Mouse (Mus musculus): ENCODE results near the gene Spg11.
A peak's percentile ranks its signal among the peaks of the same experiment; 100 is the strongest.
"Not testable (repeated sequence)": the region's sequence is repeated elsewhere in the genome, so short reads cannot be mapped to it uniquely, and the experiment has no call there.

Gene Spg11

DNA sequence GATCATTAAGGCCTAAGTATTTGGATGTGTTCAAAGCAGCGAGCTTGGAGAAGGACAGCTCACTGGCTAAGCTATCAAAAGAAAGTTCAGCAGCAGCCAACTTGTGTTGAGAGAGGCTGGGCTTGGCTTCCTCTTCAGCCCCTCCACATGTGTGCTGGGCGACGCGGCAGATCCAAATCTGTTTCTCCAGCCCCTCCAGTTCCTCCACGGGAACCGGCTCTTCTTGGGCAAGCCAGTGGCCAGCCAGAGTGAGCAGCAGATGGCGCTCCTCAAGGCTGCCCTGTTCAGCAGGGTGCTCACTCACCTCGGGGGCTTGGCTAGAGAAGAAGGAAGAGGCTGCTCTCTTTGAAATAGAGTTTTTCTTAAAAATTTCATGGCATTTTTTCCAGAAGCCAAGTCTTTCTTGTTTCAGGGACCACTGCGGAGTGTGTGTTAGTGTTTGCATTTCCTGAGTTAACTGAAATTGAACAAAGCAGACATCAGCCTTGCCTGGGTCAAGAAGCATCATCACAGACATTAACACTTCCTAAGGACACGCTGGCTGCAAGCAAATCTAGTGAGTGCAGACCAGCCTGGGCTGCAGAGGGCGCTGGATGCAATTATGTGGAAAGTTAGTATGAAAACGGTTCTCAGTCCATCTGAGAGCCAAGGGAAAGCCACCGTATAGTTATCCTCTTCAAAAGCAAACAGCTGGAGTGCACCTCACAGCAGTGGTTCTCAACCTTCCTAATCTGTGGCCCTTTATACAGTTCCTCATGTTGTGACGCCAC is 52.8 kb downstream of the Spg11 start:
- no peak for DNase-seq (ENCODE audit: low read depth, low spot score)

DNA sequence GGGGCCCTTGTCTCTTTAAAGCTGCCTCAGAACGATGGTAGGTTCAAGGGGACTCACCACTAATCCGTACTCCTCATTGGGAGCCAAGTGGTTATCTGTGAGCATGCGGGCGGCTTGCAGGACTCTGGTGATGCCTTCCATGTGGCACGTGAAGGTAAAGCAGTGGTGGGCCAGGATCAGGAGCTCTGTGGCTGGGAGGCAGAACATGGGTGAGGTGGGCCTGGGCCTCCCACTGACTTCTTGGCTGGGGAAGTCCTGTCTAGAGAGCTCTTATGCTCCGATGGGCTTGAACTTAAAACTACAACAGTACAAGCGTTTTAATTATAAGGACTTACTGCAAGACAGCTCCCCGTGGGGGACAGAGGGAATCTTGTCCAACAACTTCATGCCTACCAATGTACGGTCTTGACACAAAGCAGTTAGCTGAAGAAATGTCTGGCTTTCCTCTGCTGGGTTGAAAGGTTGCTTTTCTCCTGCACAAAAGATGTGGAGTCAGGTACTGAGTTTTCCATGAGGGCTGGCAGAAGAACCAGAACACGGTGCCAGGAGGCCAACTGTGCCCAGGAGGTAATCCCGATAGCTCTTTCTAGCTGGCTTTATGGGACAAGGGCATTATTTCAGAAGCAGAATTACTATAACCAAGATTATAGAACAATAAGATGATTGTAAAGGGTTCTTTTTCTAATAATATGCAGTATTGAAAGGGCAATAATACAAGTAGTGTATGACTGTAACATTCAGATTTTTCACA is 58.6 kb downstream of the Spg11 start:
- DNase-seq (ENCODE audit: low read depth, low spot score) = no peak

DNA sequence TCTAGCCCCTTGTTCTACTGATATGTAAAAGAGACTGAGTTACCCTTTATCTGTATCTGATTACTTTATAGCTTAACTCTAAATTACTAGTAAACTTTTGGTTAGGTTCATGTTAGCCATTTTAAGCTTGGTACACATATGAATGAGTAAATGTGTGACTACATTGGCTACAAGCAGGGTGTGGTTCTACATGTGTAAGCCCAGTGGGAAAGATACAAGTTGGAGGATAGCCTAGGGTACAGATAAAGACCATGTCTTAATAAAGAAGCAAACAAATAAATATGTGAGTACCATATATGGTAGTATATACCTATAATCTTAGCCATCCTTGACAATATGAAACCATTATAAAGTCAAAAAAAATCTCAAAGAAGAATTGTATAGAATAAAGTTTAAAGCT is 74.3 kb downstream of the Spg11 start:
- DNase-seq (ENCODE audit: low read depth, low spot score) = no peak

DNA sequence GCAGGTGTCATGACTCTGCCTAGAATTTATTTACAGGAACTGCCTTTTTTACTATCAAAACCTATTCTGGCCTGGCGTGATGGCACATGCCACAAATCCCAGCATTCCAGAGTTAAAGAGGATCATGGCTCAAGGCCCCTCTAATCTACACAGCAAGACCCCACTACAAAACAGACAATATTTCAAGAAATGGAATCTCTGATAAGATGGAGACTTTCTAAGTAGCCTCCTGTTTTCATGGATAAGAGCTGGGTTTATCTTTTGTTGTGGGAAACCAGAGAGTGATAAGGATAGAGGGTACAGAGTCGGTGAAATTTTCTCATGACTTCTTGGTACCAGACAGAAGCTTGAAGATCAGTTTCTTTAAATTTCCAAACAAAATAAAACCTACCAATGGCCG is 82.1 kb downstream of the Spg11 start:
- DNase-seq (ENCODE audit: low read depth, low spot score) = no peak

DNA sequence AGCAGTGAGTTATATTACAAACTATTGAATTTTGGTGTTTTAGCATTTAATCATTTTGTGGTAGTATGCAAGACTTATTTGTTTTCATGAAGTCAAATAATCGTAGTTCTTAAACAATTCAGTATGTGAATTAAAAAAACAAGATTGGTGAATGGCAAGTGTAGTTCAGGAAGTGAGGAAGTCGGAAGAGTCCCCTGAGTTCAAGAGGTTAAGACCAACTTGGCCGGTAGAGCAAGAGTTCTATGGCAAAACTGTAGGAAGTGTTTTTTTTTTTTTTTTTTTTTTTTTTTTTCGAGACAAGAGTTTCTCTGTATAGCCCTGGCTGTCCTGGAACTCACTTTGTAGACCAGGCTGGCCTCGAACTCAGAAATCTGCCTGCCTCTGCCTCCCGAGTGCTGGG is 86.2 kb downstream of the Spg11 start:
- DNase-seq (ENCODE audit: low read depth, low spot score) = no peak

DNA sequence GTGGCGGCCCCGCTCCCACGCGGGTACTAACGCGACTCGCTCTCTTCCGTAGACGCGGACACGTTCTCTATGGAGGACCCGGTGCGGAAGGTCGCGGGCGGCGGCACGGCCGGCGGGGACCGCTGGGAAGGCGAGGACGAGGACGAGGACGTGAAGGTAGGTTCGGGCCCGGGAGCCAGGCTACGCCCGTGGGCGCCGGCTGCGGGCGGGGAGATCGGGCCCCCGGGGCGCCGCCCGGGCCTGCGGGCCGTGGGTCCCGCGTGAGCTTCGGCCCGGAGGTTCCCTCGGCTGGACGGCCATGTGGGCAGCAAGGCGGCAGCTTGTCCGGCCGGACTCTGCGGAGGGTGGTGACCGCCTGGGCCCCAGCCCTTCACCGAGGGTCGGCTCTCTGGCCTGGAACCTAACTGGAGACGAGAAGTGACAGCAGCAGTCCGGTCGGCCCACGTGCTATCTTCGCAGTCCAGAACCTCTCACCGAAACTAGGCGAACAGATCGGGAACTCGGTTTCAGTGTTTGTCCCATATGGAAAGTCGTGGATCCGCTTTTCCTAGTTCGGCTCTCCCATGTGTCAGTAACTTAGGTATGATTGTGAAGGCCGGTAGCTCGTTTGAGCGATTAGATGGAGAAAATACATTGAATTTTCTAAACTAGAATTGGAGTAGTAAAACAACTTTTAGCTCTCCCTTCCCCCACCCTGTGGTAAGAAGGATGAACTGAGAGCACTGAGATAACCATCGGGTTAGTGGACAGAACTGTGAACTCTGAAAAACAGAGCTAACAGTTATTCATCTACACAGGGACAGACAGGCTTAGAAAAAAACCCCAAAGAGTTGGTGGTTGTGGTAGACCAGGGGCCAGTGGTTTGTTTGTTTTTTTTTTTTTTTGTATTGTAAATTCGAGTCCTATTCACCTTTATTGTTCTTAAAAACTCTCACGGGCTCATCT is 89.2 kb downstream of the Spg11 start:
- DNase-seq (ENCODE audit: low read depth, low spot score) = peak; percentile 53

DNA sequence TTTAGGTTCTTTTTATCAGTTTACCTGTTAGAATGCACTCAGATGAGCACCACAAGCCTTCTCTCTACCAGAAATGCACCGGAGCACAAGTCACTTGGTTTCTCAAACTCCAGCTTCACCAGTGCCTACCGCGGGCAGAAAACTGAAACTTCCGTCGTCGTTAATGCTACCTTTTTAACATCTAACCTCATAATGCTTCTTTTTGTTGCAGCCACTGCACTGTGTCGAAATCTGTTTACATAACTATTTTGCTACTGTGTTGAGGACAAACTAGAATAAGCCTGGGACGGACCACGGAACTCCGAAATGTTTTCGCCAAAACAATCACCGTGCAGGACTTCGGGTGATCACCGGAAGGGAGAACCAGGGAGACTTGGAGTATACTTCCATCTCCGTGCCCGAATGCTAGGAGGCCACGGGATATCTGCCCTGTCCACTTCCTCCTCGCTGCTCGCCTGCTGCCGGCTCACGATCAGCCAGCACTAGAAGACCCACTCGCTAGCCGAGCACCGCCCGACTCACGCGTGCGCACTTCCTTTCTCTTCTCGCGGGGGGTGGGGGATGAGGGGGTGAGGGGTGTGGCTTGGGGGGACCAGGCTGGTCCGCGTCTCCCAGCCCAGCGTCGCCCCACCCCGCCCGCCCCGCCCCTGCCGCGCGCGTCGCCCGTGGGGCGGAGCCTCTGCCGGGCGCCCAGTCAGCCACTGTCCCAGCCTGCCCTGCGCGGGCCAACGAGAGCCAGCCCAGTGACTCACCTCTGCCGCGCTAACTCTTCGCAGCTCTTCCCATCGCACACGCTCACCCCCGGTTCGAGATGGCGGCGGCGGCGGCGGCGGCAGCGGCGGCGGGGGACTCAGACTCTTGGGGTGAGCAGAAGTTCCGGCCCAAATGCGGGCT is 90.1 kb downstream of the Spg11 start, which contains the start of gene Eif3j1:
TSS of gene Eif3j1 (plus strand) at position 685 of the 894 bp plus-strand sequence.
- peak; percentile 95 for DNase-seq (ENCODE audit: low read depth, low spot score)

DNA sequence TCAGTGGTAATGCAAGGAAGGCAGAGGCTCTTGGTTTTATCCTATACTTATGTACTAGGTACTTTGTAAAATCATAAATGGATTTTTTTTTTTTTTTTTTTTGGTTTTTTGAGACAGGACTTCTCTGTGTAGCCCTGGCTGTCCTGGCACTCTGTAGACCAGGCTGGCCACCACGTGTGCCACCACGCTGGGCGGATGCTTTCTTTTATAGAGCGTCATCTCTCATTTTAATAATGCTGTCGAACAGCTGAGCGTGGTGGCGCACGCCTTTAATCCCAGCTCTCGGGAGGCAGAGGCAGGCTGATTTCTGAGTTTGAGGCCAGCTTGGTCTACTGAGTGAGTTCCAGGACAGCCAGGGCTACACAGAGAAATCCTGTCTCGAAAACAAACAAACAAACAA is 91.1 kb downstream of the Spg11 start:
- DNase-seq (ENCODE audit: low read depth, low spot score) = not testable (repeated sequence)

DNA sequence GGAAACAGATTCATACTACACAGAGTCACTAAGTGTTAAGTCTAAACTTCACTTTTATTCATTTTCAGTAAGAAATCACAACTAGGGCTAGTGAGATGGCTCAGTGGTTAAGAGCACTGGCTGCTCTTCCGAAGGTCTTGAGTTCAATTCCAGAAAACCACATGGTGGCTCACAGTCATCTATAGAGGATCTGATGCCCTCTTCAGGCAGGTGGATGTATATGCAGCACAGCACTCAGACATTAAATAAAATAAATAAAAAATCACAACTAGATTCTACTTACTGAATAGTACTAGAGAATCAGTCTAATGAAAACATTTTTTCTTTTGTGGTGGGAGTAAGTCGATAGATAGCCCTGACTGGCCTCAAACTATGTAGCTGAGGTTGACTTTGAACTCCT is 95.9 kb downstream of the Spg11 start:
- DNase-seq (ENCODE audit: low read depth, low spot score) = peak; percentile 60

DNA sequence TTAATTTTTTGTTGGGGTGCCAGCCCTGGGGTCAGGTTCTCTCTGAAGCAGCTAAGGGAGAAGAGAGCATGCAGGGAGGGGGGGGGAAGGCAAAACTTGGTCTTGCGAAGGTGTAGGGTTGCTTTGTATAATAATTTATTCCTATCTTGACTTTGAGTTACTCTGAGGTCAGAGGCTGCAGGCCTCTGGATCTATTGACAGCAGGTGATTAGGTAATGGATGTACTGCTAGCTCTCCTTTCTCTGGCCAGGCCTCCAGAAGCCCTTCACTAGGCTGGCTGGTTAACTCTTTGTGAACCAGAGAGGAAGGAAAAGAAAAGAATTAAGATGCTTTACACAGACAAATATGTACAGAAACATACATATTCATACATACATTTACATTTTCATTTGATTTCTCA is 99.5 kb downstream of the Spg11 start:
- no peak for DNase-seq (ENCODE audit: low read depth, low spot score)

DNA sequence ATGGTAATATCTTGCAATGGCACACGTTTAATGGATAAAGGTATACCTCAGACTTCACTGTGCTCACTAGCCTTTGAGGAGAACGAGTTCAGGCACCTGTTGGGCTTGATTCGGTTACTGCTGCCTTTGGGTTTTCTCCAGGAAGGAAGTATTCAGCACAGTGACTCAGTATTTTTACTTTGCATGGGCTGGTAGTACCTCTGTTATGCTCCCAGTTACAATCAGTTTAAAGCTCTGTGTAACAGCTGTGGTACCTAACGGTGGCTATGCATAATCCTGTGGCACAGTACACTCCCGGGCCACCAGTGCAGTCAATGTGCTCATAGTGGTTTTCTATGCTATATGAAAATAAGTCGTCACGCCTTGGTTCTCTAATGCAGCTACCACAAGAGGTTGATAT is 106.7 kb downstream of the Spg11 start:
- no peak for DNase-seq (ENCODE audit: low read depth, low spot score)

DNA sequence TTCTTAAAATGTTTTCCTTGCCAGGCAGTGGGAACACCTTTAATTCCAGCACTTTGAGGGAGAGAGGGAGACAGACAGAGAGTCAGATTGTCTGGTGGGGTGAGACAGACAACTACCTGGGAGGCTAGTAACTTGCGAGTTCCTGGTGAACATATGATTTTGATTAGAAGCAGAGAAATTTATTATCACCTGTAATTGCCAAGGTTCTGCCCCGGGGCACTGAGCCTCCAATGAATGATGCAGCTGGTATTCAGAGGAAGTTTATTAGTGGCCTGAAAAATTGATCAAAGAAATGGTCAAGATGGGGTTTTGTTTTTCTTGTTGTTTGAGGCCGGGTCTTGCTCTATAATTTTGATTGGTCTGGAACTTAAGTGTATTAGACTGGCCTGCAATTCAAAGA is 109.4 kb downstream of the Spg11 start:
- DNase-seq (ENCODE audit: low read depth, low spot score) = no peak

All from CD4-positive helper T cell, adult 2 months (primary cell).